Mouse (Mus musculus): ENCODE data around the gene Tarm1. TPM values are rescaled to one million over a fixed set of nuclear protein-coding genes. Genes with fewer than 3 reads are reported as not detected.
A peak's percentile ranks its signal among the peaks of the same experiment; 100 is the strongest.

Tarm1 gene
- 0.24 and 0.41 TPM in 2 replicates for polyA plus RNA-seq (2015; fragmentation: Nextera tagmentation; extraction: Ambion mirVana)

- no peak within 1 kb of the TSS for H3K27ac ChIP-seq (ENCODE audit: low read depth)
- WGBS (ENCODE audit: insufficient replicate concordance) = 42% methylated on average over 6 of the region's 6 CpGs
- no peaks in the 10 kb centered on the region for H3K27me3 ChIP-seq (ENCODE audit: insufficient read depth, low read length)
- no peak for DNase-seq
- ATAC-seq = no peak
- no peaks in the 10 kb centered on the region for H3K4me1 ChIP-seq (ENCODE audit: insufficient read depth)
- no peaks in the 10 kb centered on the region for H3K9me3 ChIP-seq (ENCODE audit: low read length)
- no peak within 1 kb of the TSS for H3K9ac ChIP-seq (replicated peaks)
- H3K4me2 ChIP-seq (ENCODE audit: low read depth, low read length) = no peak within 1 kb of the TSS
- no peaks in the 10 kb centered on the region for H3K36me3 ChIP-seq (replicated peaks; ENCODE audit: insufficient read depth, low read length)
- H3K4me3 ChIP-seq (ENCODE audit: low read depth, low read length) = no peak within 1 kb of the TSS
- TF ChIP-seq CTCF (IDR thresholded peaks at IDR 0.05; ENCODE audit: low read depth) = no peak
- TF ChIP-seq EP300 (IDR thresholded peaks at IDR 0.05; ENCODE audit: low read depth) = no peak
These were observed at the start of gene Tarm1 for GRCm38 (mm10) chr7:3502439-3502838. Tarm1 (minus strand) TSS chr7:3502624.

GRCm38 (mm10) chr7:3505913-3506312 lies 3.5 kb upstream of the Tarm1 start:
- H3K4me2 ChIP-seq (ENCODE audit: low read depth, low read length) = no peak overlapping the region
- 0 out of 2 replicates have a peak, but pooled peaks have one; percentile 23 for ATAC-seq
- no peaks in the 10 kb centered on the region for H3K27me3 ChIP-seq (ENCODE audit: insufficient read depth, low read length)
- no peaks in the 10 kb centered on the region for H3K4me1 ChIP-seq (ENCODE audit: insufficient read depth)
- H3K27ac ChIP-seq (ENCODE audit: low read depth) = 0 out of 2 replicates have a peak overlapping the region, but pooled peaks have one; percentile 45
- no peaks in the 10 kb centered on the region for H3K9me3 ChIP-seq (ENCODE audit: low read length)
- H3K36me3 ChIP-seq (replicated peaks; ENCODE audit: insufficient read depth, low read length) = no peaks in the 10 kb centered on the region
- TF ChIP-seq EP300 (IDR thresholded peaks at IDR 0.05; ENCODE audit: low read depth) (no peak), CTCF (IDR thresholded peaks at IDR 0.05; ENCODE audit: low read depth) (no peak)
- no peak for DNase-seq
- no peak overlapping the region for H3K9ac ChIP-seq (replicated peaks)
- H3K4me3 ChIP-seq (ENCODE audit: low read depth, low read length) = no peak overlapping the region
- WGBS (ENCODE audit: insufficient replicate concordance) = 47% methylated on average over 3 of the region's 3 CpGs

- Histone ChIP-seq H3K27ac (ENCODE audit: low read depth) (no peak overlapping the region), H3K4me1 (ENCODE audit: insufficient read depth) (no peaks in the 10 kb centered on the region), H3K4me3 (ENCODE audit: low read depth, low read length) (no peak overlapping the region), H3K9ac (replicated peaks) (no peak overlapping the region), H3K27me3 (ENCODE audit: insufficient read depth, low read length) (no peaks in the 10 kb centered on the region), H3K4me2 (ENCODE audit: low read depth, low read length) (no peak overlapping the region), H3K36me3 (replicated peaks; ENCODE audit: insufficient read depth, low read length) (no peaks in the 10 kb centered on the region), H3K9me3 (ENCODE audit: low read length) (no peaks in the 10 kb centered on the region)
- ATAC-seq (no peak), DNase-seq (no peak)
- 79% methylated on average over 1 of the region's 1 CpGs for WGBS (ENCODE audit: insufficient replicate concordance)
- TF ChIP-seq CTCF (IDR thresholded peaks at IDR 0.05; ENCODE audit: low read depth) (no peak), EP300 (IDR thresholded peaks at IDR 0.05; ENCODE audit: low read depth) (no peak)
These were observed 2.0 kb downstream of the Tarm1 start for GRCm38 (mm10) chr7:3500406-3500805.

- H3K9me3 ChIP-seq (ENCODE audit: low read length) = peaks cover 5% of the 10 kb centered on the region; the same call in 1 of the 2 replicates
These were observed 20.3 kb downstream of the Tarm1 start for GRCm38 (mm10) chr7:3481948-3482608.

GRCm38 (mm10) chr7:3476728-3477127 lies 25.7 kb downstream of the Tarm1 start:
- H3K9me3 ChIP-seq (ENCODE audit: low read length) = peaks cover 2% of the 10 kb centered on the region; the same call in 1 of the 2 replicates
- no peak for DNase-seq
- H3K36me3 ChIP-seq (replicated peaks; ENCODE audit: insufficient read depth, low read length) = no peaks in the 10 kb centered on the region
- no peak overlapping the region for H3K4me2 ChIP-seq (ENCODE audit: low read depth, low read length)
- H3K27ac ChIP-seq (ENCODE audit: low read depth) = no peak overlapping the region
- H3K4me1 ChIP-seq (ENCODE audit: insufficient read depth) = no peaks in the 10 kb centered on the region
- TF ChIP-seq EP300 (IDR thresholded peaks at IDR 0.05; ENCODE audit: low read depth) (no peak), CTCF (IDR thresholded peaks at IDR 0.05; ENCODE audit: low read depth) (no peak)
- no peak overlapping the region for H3K9ac ChIP-seq (replicated peaks)
- no peaks in the 10 kb centered on the region for H3K27me3 ChIP-seq (ENCODE audit: insufficient read depth, low read length)
- no peak for ATAC-seq
- 60% methylated on average over 5 of the region's 5 CpGs for WGBS (ENCODE audit: insufficient replicate concordance)
- H3K4me3 ChIP-seq (ENCODE audit: low read depth, low read length) = no peak overlapping the region

More at GRCm38 (mm10) chr7:3481948-3482608, 20.3 kb downstream of the Tarm1 start:
- no peak for DNase-seq
- Histone ChIP-seq H3K27me3 (ENCODE audit: insufficient read depth, low read length) (no peaks in the 10 kb centered on the region), H3K4me1 (ENCODE audit: insufficient read depth) (no peaks in the 10 kb centered on the region), H3K4me3 (ENCODE audit: low read depth, low read length) (no peak overlapping the region), H3K27ac (ENCODE audit: low read depth) (no peak overlapping the region), H3K9ac (replicated peaks) (no peak overlapping the region), H3K4me2 (ENCODE audit: low read depth, low read length) (no peak overlapping the region), H3K36me3 (replicated peaks; ENCODE audit: insufficient read depth, low read length) (no peaks in the 10 kb centered on the region)
- no peak for TF ChIP-seq EP300 (IDR thresholded peaks at IDR 0.05; ENCODE audit: low read depth)
- TF ChIP-seq CTCF (IDR thresholded peaks at IDR 0.05; ENCODE audit: low read depth) = no peak
- 37% methylated on average over 6 of the region's 6 CpGs for WGBS (ENCODE audit: insufficient replicate concordance)
- no peak for ATAC-seq

- H3K9ac ChIP-seq (replicated peaks) = no peak overlapping the region
- no peak overlapping the region for H3K4me2 ChIP-seq (ENCODE audit: low read depth, low read length)
- no peaks in the 10 kb centered on the region for H3K36me3 ChIP-seq (replicated peaks; ENCODE audit: insufficient read depth, low read length)
- H3K4me3 ChIP-seq (ENCODE audit: low read depth, low read length) = no peak overlapping the region
- DNase-seq = no peak
- H3K4me1 ChIP-seq (ENCODE audit: insufficient read depth) = no peaks in the 10 kb centered on the region
- no peaks in the 10 kb centered on the region for H3K27me3 ChIP-seq (ENCODE audit: insufficient read depth, low read length)
- WGBS (ENCODE audit: insufficient replicate concordance) = 14% methylated on average over 18 of the region's 19 CpGs
- no peak overlapping the region for H3K27ac ChIP-seq (ENCODE audit: low read depth)
- H3K9me3 ChIP-seq (ENCODE audit: low read length) = no peaks in the 10 kb centered on the region
- no peak for TF ChIP-seq EP300 (IDR thresholded peaks at IDR 0.05; ENCODE audit: low read depth)
- no peak for ATAC-seq
These were observed 27.9 kb downstream of the Tarm1 start for GRCm38 (mm10) chr7:3474291-3475080.
